In the genomic region with DNA sequence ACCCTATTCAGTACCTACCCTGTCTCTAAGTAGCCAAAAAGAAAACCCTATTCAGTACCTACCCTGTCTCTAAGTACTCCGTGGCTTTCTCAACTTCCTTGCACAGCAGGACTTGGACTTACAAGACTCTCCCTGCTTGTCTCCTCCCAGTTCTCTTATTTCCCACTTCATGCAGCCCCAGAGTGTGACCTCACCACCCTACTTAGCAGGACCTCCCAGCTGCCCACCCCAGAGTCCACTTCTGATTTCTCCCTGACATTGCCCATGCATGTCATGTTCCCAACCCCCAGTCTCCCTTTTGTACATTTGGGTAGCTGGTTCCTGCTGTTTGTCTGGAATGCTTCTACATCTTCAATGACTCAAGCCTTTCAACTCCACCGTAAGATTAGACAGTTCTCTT, we compare ENCODE assay signal across 8 mouse cellular contexts. TPM values are rescaled to one million over a fixed set of nuclear protein-coding genes. Genes with fewer than 3 reads are reported as not detected.
DNase-seq lines count a peak whose midpoint lies in the region; ATAC-seq and TF ChIP-seq lines count a peak whose summit lies in the region.

No protein-coding gene starts in this region.

- no peak for TF ChIP-seq CTCF in gastrocnemius, adult 2 months (IDR thresholded peaks at IDR 0.05)

- peaks cover 32% of the 10 kb centered on the region for H3K4me1 ChIP-seq in limb, embryonic 15.5 days
- H3K4me1 ChIP-seq in neural tube, embryonic 13.5 days (replicated peaks), result peaks cover 45% of the 10 kb centered on the region

- no peaks in the 10 kb centered on the region for H3K27me3 ChIP-seq in limb, embryonic 15.5 days
- H3K27me3 ChIP-seq in neural tube, embryonic 13.5 days, result no peaks in the 10 kb centered on the region

- peak; percentile 51 for DNase-seq in gastrocnemius, adult 2 months
- DNase-seq in gastrocnemius, postnatal 4 days (ENCODE audit: low spot score in 2 of 2), result no peak
- peak; percentile 68 for DNase-seq in NIH3T3 (ENCODE audit: low read depth)
- DNase-seq in heart, adult 8-10 months (ENCODE audit: low spot score), result peak; percentile 48
- DNase-seq in gastrocnemius, postnatal 36 days, result no peak
- DNase-seq in spleen, postnatal 10 days (ENCODE audit: low spot score in 2 of 2), result no peak

- no peak for ATAC-seq in limb, embryonic 15.5 days (ENCODE audit: insufficient number of reproducible peaks, low FRiP score, low TSS enrichment, low read depth)
- no peak for ATAC-seq in neural tube, embryonic 13.5 days (ENCODE audit: low read depth)

- peak overlapping the region; percentile 81 for H3K4me3 ChIP-seq in gastrocnemius, adult 2 months
- peak overlapping the region; percentile 81 for H3K4me3 ChIP-seq in limb, embryonic 15.5 days
- H3K4me3 ChIP-seq in neural tube, embryonic 13.5 days, result peak overlapping the region; percentile 82

- peak overlapping the region; percentile 85 for H3K9ac ChIP-seq in limb, embryonic 15.5 days
- peak overlapping the region; percentile 99 for H3K9ac ChIP-seq in neural tube, embryonic 13.5 days

- no peaks in the 10 kb centered on the region for H3K9me3 ChIP-seq in limb, embryonic 15.5 days
- no peaks in the 10 kb centered on the region for H3K9me3 ChIP-seq in neural tube, embryonic 13.5 days

- whole genome bisulfite sequencing in limb, embryonic 15.5 days, result 2% methylated on average over 2 of the region's 2 CpGs
- WGBS in neural tube, embryonic 13.5 days, result 5% methylated on average over 2 of the region's 2 CpGs

- peaks cover 7% of the 10 kb centered on the region for H3K36me3 ChIP-seq in limb, embryonic 15.5 days
- peaks cover 5% of the 10 kb centered on the region for H3K36me3 ChIP-seq in neural tube, embryonic 13.5 days

- intact Hi-C loops in gastrocnemius, adult 2 months (cut with DNase I), result loop anchor here (5.0 kb wide), 1 partner anchor 91 kb away; the partner anchor contains the start of genes Rxrb and Slc39a7
- intact Hi-C loops in gastrocnemius, postnatal 36 days (cut with DNase I), result no loop called here

- peak overlapping the region; percentile 99 for H3K27ac ChIP-seq in gastrocnemius, adult 2 months
- peak overlapping the region; percentile 99 for H3K27ac ChIP-seq in limb, embryonic 15.5 days
- peak overlapping the region; percentile 100 for H3K27ac ChIP-seq in neural tube, embryonic 13.5 days (replicated peaks)

- H3K4me2 ChIP-seq in limb, embryonic 15.5 days, result peak overlapping the region; percentile 61
- peak overlapping the region; percentile 100 for H3K4me2 ChIP-seq in neural tube, embryonic 13.5 days

RNA-seq across cellular contexts. Expression of gene Brd2, which starts 1.1 kb away (rescaled TPM):
- 10 to 100 TPM; 70.3 to 88.9 TPM for total RNA-seq in gastrocnemius, adult 2 months (2021)
- total RNA-seq in gastrocnemius, postnatal 4 days (2021), result 100 to 1,000 TPM; 125 to 136 TPM
- 10 to 100 TPM; 61.0 to 75.7 (median 69.8) TPM for total RNA-seq in heart, adult 8-10 months (2022)
- polyA plus RNA-seq in limb, embryonic 15.5 days (2015; fragmentation: Nextera tagmentation; extraction: Ambion mirVana), result 104 and 112 TPM in 2 replicates
- polyA plus RNA-seq in neural tube, embryonic 13.5 days (2015; fragmentation: Nextera tagmentation; extraction: Ambion mirVana), result 137 and 167 TPM in 2 replicates
- 10 to 100 TPM; 63.2 to 74.1 TPM for total RNA-seq in gastrocnemius, postnatal 36 days (2021)

RNA-seq across cellular contexts. Expression of gene H2-DMa, which starts 4.2 kb away (rescaled TPM):
- 1 to 10 TPM; 3.0 to 3.1 TPM for total RNA-seq in gastrocnemius, adult 2 months (2021)
- total RNA-seq in gastrocnemius, postnatal 4 days (2021), result 1 to 10 TPM; 7.6 to 8.7 TPM
- 1 to 10 TPM; 2.2 to 3.9 (median 3.7) TPM for total RNA-seq in heart, adult 8-10 months (2022)
- 13.4 and 15.2 TPM in 2 replicates for polyA plus RNA-seq in limb, embryonic 15.5 days (2015; fragmentation: Nextera tagmentation; extraction: Ambion mirVana)
- 16.0 and 17.7 TPM in 2 replicates for polyA plus RNA-seq in neural tube, embryonic 13.5 days (2015; fragmentation: Nextera tagmentation; extraction: Ambion mirVana)
- total RNA-seq in gastrocnemius, postnatal 36 days (2021), result 1 to 10 TPM; 3.6 to 4.9 TPM

RNA-seq across cellular contexts. Expression of gene H2-DMb2, which starts 19.6 kb away (rescaled TPM):
- under 1 TPM; 0.46 to 0.47 TPM for total RNA-seq in gastrocnemius, adult 2 months (2021)
- total RNA-seq in gastrocnemius, postnatal 4 days (2021), result under 1 TPM; 0.36 to 0.37 TPM
- total RNA-seq in heart, adult 8-10 months (2022), result 1 to 10 TPM in 2 of 4 experiments, under 1 TPM in 2; 0.65 to 1.1 (median 0.97) TPM
- 0.37 and 0.38 TPM in 2 replicates for polyA plus RNA-seq in limb, embryonic 15.5 days (2015; fragmentation: Nextera tagmentation; extraction: Ambion mirVana)
- polyA plus RNA-seq in neural tube, embryonic 13.5 days (2015; fragmentation: Nextera tagmentation; extraction: Ambion mirVana), result not detected in 2 replicates
- under 1 TPM; 0.35 to 0.48 TPM for total RNA-seq in gastrocnemius, postnatal 36 days (2021)

RNA-seq across cellular contexts. Expression of gene H2-DMb1, which starts 29.4 kb away (rescaled TPM):
- under 1 TPM; 0.38 to 0.61 TPM for total RNA-seq in gastrocnemius, adult 2 months (2021)
- 1 to 10 TPM in 1 of 2 experiments, under 1 TPM in 1; 0.70 to 1.4 TPM for total RNA-seq in gastrocnemius, postnatal 4 days (2021)
- 1 to 10 TPM; 1.8 to 3.0 (median 2.4) TPM for total RNA-seq in heart, adult 8-10 months (2022)
- polyA plus RNA-seq in limb, embryonic 15.5 days (2015; fragmentation: Nextera tagmentation; extraction: Ambion mirVana), result 2.6 and 3.3 TPM in 2 replicates
- polyA plus RNA-seq in neural tube, embryonic 13.5 days (2015; fragmentation: Nextera tagmentation; extraction: Ambion mirVana), result not detected in 2 replicates
- 1 to 10 TPM in 1 of 2 experiments, under 1 TPM in 1; 0.71 to 1.2 TPM for total RNA-seq in gastrocnemius, postnatal 36 days (2021)

RNA-seq across cellular contexts. Expression of gene H2-Oa, which starts 31.4 kb away (rescaled TPM):
- not detected for total RNA-seq in gastrocnemius, adult 2 months (2021)
- total RNA-seq in gastrocnemius, postnatal 4 days (2021), result not detected
- under 1 TPM in 2 of 4 experiments, not detected in 2; 0.25 to 0.28 TPM for total RNA-seq in heart, adult 8-10 months (2022)
- polyA plus RNA-seq in limb, embryonic 15.5 days (2015; fragmentation: Nextera tagmentation; extraction: Ambion mirVana), result 0.61 and 0.79 TPM in 2 replicates
- 0.24 and 0.41 TPM in 2 replicates for polyA plus RNA-seq in neural tube, embryonic 13.5 days (2015; fragmentation: Nextera tagmentation; extraction: Ambion mirVana)
- not detected for total RNA-seq in gastrocnemius, postnatal 36 days (2021)

Comparison
In these comparisons a context has a peak if more than half of its experiments do, and no peak if none do; other contexts are left out.
1. DNase-seq: peak in gastrocnemius, adult 2 months (single experiment), NIH3T3 (single experiment) and heart, adult 8-10 months (single experiment); none in gastrocnemius, postnatal 4 days (0 of 2), gastrocnemius, postnatal 36 days (0 of 2) and spleen, postnatal 10 days (0 of 2).
2. Peak in every context shown above with its lines, with median percentiles within 50 percentile points of each other: H3K27ac ChIP-seq and H3K4me3 ChIP-seq.